Mouse (Mus musculus) c-Kit-negative CD71-positive TER-119-positive erythroid progenitor cells, embryonic 14.5 days (primary cell): ENCODE data around the gene Elfn2.

Experiments used
- DNase-seq: peaks from one replicate; pipeline ENCODE4 v3.0.0-alpha.2; 2013; ENCODE audit warnings: low read depth, low spot score

Gene Elfn2

GRCm38 (mm10) chr15:78683474-78683873 lies 35.1 kb downstream of the Elfn2 start:
- no peak for DNase-seq

GRCm38 (mm10) chr15:78681781-78682180 lies 36.8 kb downstream of the Elfn2 start:
- DNase-seq: no peak

GRCm38 (mm10) chr15:78681301-78681700 lies 37.3 kb downstream of the Elfn2 start:
- DNase-seq: no peak

GRCm38 (mm10) chr15:78680291-78680690 lies 38.3 kb downstream of the Elfn2 start:
- no peak for DNase-seq

GRCm38 (mm10) chr15:78677708-78678107 lies 40.9 kb downstream of the Elfn2 start:
- DNase-seq: no peak

GRCm38 (mm10) chr15:78677015-78677414 lies 41.6 kb downstream of the Elfn2 start:
- no peak for DNase-seq

GRCm38 (mm10) chr15:78674912-78675412 lies 43.6 kb downstream of the Elfn2 start:
- DNase-seq: no peak

- DNase-seq: no peak
These were observed 45.1 kb downstream of the Elfn2 start for GRCm38 (mm10) chr15:78673436-78673835.

GRCm38 (mm10) chr15:78670341-78670740 lies 48.2 kb downstream of the Elfn2 start:
- DNase-seq: no peak

GRCm38 (mm10) chr15:78669221-78669871 lies 49.2 kb downstream of the Elfn2 start:
- no peak for DNase-seq

- no peak for DNase-seq
These were observed 54.3 kb downstream of the Elfn2 start for GRCm38 (mm10) chr15:78664268-78664667.

GRCm38 (mm10) chr15:78651169-78651568 lies 67.4 kb downstream of the Elfn2 start:
- DNase-seq: no peak

- DNase-seq: no peak
These were observed 70.8 kb downstream of the Elfn2 start for GRCm38 (mm10) chr15:78647746-78648145.

- no peak for DNase-seq
These were observed 74.0 kb downstream of the Elfn2 start for GRCm38 (mm10) chr15:78644606-78645005.

- no peak for DNase-seq
These were observed 74.9 kb downstream of the Elfn2 start for GRCm38 (mm10) chr15:78643633-78644032.

GRCm38 (mm10) chr15:78635231-78635630 lies 83.3 kb downstream of the Elfn2 start:
- no peak for DNase-seq

GRCm38 (mm10) chr15:78634095-78634737 lies 84.4 kb downstream of the Elfn2 start:
- no peak for DNase-seq

- DNase-seq: no peak
These were observed 85.2 kb downstream of the Elfn2 start for GRCm38 (mm10) chr15:78633413-78633812.

- no peak for DNase-seq
These were observed 86.2 kb downstream of the Elfn2 start for GRCm38 (mm10) chr15:78632387-78632786.

GRCm38 (mm10) chr15:78626285-78626684 lies 92.3 kb downstream of the Elfn2 start:
- no peak for DNase-seq

- DNase-seq: no peak
These were observed 93.6 kb downstream of the Elfn2 start for GRCm38 (mm10) chr15:78624961-78625360.

GRCm38 (mm10) chr15:78624431-78624950 lies 94.1 kb downstream of the Elfn2 start:
- no peak for DNase-seq

- DNase-seq: no peak
These were observed 95.1 kb downstream of the Elfn2 start for GRCm38 (mm10) chr15:78623426-78623825.
